Mouse (Mus musculus): Measurements from ENCODE around the gene Dmac1. TPM values are rescaled to one million over a fixed set of nuclear protein-coding genes. Genes with fewer than 3 reads are reported as not detected.

The Dmac1 gene
- polyA plus RNA-seq (2012; rRNA removed; ENCODE audit: low replicate concordance), result 34.6 and 42.0 TPM in 2 replicates

DNA sequence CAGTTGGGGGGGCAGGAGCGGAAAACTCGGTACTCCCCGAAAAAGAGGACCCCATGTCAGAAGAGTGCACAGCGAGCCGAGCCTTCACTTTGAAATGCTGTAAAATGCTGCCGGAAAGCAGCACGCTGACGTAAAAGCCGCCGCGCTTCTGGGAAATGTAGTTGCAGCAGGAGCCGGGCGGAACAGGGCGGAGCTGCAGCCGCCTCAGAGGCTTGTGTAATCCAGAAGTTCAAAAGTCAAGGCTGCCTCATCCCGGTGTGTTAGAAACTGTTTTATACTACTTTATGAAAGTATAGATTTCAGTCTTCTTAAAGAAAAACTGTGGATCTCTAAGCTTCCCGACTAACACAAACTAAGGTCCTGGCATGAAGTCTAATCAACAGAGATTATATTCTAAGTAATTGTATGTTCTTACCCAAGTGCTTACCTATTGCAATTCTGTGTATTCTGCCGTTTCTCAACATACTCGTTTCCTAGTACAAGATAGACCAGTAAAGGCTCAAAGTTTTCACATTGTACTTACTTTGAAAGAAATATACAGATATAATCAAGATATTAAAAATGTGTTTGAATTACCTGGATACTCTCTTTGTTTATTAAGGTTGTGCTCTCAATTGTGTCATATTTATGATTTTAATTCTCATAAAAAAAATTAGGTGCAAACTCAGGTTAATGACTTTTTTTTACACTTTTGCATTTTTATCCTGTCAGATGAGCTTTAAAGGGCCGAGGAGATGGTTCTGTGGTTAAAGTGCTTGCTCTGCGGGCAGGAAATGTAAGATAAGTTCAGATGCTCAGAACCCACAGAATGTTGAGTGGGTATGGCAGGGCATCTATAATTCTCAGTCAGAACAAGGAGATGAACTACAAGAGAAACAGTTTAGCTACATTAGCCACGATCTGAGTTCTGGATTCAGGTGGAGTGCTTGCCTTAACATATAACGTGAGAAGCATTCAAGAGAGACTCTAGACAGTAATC is at the start of gene Dmac1:
Gene Dmac1 (minus strand): TSS at position 109 of the 979 bp plus-strand sequence.

All from duodenum, adult 2 months (tissue).